Mouse (Mus musculus) bone marrow macrophage, adult 2 months (primary cell): Measurements from ENCODE around the gene Rom1. TPM values are rescaled to one million over a fixed set of nuclear protein-coding genes. Genes with fewer than 3 reads are reported as not detected.

Experiments
- H3K27ac ChIP-seq: 2 replicates; pipeline ENCODE4 v1.5.1; 2012; ENCODE audit warnings: low read depth, low read length; ENCODE audit not compliant: insufficient read depth
- H3K4me1 ChIP-seq: 2 replicates; pipeline ENCODE4 v1.6.1; 2012; ENCODE audit warnings: low read length; ENCODE audit not compliant: control insufficient read depth, insufficient read depth
- H3K4me3 ChIP-seq: 2 replicates; pipeline ENCODE4 v1.5.1; 2012; ENCODE audit warnings: mild to moderate bottlenecking, low read length, moderate library complexity; ENCODE audit not compliant: insufficient read depth
- CTCF ChIP-seq: IDR thresholded peaks from 2 replicates; pipeline ENCODE4 v1.5.1; 2012; ENCODE audit warnings: low read depth, mild to moderate bottlenecking, low read length, moderate library complexity
- POLR2A ChIP-seq: IDR thresholded peaks from 2 replicates; pipeline ENCODE4 v1.6.1; 2012; ENCODE audit warnings: mild to moderate bottlenecking, low read depth, low read length, borderline replicate concordance
- polyA plus RNA-seq: library from polyadenylated mRNA; stranded (reverse); fragments of >200 nt; gene quantifications from 2 replicates; pipeline ENCODE4 v1.2.4, GENCODE M21; 2012; ENCODE audit not compliant: missing spikeins, insufficient read depth, insufficient read length

Gene Rom1
- polyA plus RNA-seq, 1 experiment, result 3.6 TPM

DNA sequence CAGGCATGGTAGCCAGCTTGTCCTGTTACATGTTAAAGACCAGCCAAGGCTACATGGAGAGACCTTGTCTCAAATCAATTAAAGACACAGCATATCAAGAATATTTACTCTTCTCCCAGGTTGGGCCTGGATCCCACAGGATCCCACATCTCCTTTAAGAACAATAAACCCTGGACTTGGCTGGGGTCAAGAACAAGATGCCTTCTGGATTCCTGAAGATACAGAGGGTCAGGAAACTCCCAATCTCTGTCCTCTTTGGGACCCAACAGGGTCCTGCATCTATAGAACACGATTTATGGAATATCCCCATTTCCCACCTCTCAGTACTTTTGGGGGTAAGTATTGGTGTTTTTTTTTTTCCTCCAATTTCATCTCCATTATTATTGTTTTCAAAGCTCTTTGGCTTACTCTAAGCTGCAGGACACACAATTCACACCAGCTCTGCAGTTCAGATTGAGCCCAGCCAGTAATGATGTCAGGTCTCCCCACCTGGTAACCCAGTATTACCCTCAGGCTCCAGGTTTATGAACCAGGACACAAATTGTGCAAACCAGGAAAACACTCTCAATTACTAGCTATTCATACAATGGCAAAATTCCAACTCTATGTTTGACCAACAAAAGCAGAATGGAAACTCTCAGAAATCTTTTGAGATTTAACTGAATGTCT, 42.1 kb downstream of the Rom1 start:
- no peak overlapping the region for H3K27ac ChIP-seq
- no peak overlapping the region; the same call in 1 of the 2 replicates for H3K4me3 ChIP-seq
- TF ChIP-seq CTCF (no peak), POLR2A (no peak)
- peaks cover 7% of the 10 kb centered on the region for H3K4me1 ChIP-seq

DNA sequence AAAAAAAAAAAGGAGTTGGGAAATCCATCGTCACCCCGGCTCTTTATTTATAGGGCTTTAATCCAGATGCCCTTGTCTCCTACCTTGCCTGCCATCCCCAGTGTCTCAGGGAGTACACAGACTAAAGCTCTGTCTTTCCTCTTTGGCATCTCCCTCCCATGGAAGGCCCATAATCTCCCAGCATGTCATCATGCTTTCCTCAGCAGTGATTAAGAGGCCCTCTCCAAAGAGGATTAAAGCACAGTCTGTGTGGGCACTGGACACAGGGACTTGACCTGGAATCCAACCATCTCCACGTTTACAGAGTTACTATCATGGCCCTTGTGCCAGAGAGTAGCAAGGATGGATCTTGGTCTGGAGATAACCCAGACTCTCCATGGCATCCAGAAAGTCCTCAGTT, 45.5 kb downstream of the Rom1 start, which contains the start of the genes Lbhd1 and Gm49403:
Gene Lbhd1 (plus strand): TSS at position 117 of the 400 bp plus-strand sequence.
Gene Gm49403 (plus strand): TSS at position 315 of the 400 bp plus-strand sequence.
- Histone ChIP-seq H3K4me3 (no peak within 1 kb of the TSS), H3K4me1 (peaks cover 3% of the 10 kb centered on the region), H3K27ac (no peak within 1 kb of the TSS)
- no peak for TF ChIP-seq POLR2A
- no peak for TF ChIP-seq CTCF

DNA sequence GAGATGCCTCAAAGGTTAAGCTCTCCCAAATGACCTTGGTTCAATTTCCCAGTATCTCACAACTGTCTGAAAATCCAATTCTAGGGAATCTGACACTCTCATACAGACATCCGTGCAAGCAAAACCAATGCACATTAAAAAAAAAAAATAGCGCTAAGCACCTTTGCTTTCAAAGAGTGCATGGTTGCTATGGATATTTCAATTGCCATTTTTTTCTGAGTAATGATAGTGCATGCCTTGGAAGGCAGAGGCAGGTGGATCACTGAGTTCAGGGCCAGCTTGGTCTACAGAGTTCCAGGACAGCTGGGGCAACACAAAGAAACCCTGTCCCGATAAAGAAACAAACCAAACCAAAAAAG, 48.1 kb downstream of the Rom1 start:
- Histone ChIP-seq H3K4me1 (no peaks in the 10 kb centered on the region; the same call in 1 of the 2 replicates), H3K27ac (no peak overlapping the region), H3K4me3 (peak overlapping the region; percentile 90)
- TF ChIP-seq POLR2A (no peak), CTCF (no peak)

DNA sequence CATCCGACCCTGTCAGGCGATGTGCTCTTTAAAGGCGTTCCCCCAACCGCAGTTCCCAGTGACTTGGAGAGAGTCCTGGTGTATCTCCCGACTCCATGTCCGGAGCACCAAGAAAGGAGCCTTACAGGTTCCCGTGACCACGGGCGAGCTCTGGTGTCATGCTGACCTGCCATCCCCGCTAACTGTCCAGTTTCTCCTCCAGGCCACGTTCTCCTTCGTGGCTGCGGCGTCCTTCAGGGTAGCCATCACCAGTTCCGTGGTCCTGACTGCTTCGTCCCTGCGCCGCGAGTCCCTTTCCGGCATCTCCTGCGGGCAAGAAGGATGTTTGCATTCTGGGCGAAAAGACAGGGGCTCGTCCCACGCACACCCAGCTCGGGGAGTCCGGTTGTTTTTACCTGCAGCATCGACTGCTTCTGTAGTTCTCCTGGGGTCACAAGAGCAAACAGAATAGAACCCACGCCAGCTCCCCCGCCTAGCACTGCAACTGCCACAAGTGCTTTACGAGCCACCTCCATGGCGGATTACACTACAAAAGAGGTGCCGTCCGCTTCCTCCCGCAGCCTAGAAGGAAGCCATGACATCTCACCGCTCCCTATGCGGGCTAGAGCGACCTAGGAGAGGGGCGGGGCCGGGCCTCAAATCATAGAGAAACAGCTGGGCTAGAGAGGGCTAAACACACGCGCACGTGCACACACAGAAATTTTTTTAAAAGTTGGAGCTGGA, 48.7 kb downstream of the Rom1 start, which contains the start of gene Uqcc3:
Gene Uqcc3 (minus strand): TSS at position 613 of the 723 bp plus-strand sequence.
- no peaks in the 10 kb centered on the region; the same call in 1 of the 2 replicates for H3K4me1 ChIP-seq
- peak within 1 kb of the TSS; percentile 90 for H3K4me3 ChIP-seq
- TF ChIP-seq POLR2A (peak; percentile 80; the same call in 1 of the 2 replicates), CTCF (no peak)
- peak within 1 kb of the TSS; percentile 38 for H3K27ac ChIP-seq

Other genes starting within 250 kb of the Rom1 start
- gene Slc3a2, start 206.0 kb downstream of the Rom1 start, polyA plus RNA-seq, result 160 and 172 TPM in 2 replicates
- gene Wdr74, start 193.5 kb downstream of the Rom1 start, polyA plus RNA-seq, result 22.2 and 25.8 TPM in 2 replicates
- gene 1700092M07Rik, start 188.6 kb downstream of the Rom1 start, polyA plus RNA-seq, result not detected in 2 replicates
- 84.2 and 100 TPM in 2 replicates for gene Stx5a, start 187.9 kb downstream of the Rom1 start, polyA plus RNA-seq
- gene Nxf1, start 172.3 kb downstream of the Rom1 start, polyA plus RNA-seq, result 142 and 162 TPM in 2 replicates
- 28.3 and 34.4 TPM in 2 replicates for gene Tmem223, start 158.4 kb downstream of the Rom1 start, polyA plus RNA-seq
- gene Tmem179b, start 154.9 kb downstream of the Rom1 start, polyA plus RNA-seq, result 147 and 148 TPM in 2 replicates
- 14.8 and 18.1 TPM in 2 replicates for gene Taf6l, start 142.9 kb downstream of the Rom1 start, polyA plus RNA-seq
- 62.4 and 62.5 TPM in 2 replicates for gene Polr2g, start 130.8 kb downstream of the Rom1 start, polyA plus RNA-seq
- 2.0 and 2.4 TPM in 2 replicates for gene Zbtb3, start 126.8 kb downstream of the Rom1 start, polyA plus RNA-seq
- 37.6 and 38.7 TPM in 2 replicates for gene Ttc9c, start 110.0 kb downstream of the Rom1 start, polyA plus RNA-seq
- 94.2 and 102 TPM in 2 replicates for gene Hnrnpul2, start 109.3 kb downstream of the Rom1 start, polyA plus RNA-seq
- 45.4 and 59.2 TPM in 2 replicates for gene AC129217.1, start 99.6 kb downstream of the Rom1 start, polyA plus RNA-seq
- 77.4 and 81.8 TPM in 2 replicates for gene Bscl2, start 91.9 kb downstream of the Rom1 start, polyA plus RNA-seq
- gene Gng3, start 90.2 kb downstream of the Rom1 start, polyA plus RNA-seq, result not detected in 2 replicates
- not detected in 2 replicates for gene Lrrn4cl, start 78.6 kb downstream of the Rom1 start, polyA plus RNA-seq
- 193 and 215 TPM in 2 replicates for gene Ubxn1, start 57.9 kb downstream of the Rom1 start, polyA plus RNA-seq
- 37.2 and 40.9 TPM in 2 replicates for gene Uqcc3, start 48.4 kb downstream of the Rom1 start, polyA plus RNA-seq
- gene Lbhd1, start 45.6 kb downstream of the Rom1 start, polyA plus RNA-seq, result 12.6 and 13.7 TPM in 2 replicates
- gene Gm49403, start 45.4 kb downstream of the Rom1 start, polyA plus RNA-seq, result not detected in 2 replicates
- gene 1810009A15Rik, start 40.5 kb downstream of the Rom1 start, polyA plus RNA-seq, result 40.1 and 43.1 TPM in 2 replicates
- gene Gm49416, start 40.4 kb downstream of the Rom1 start, polyA plus RNA-seq, result 4.9 TPM in 1 of 2 replicates, not detected in the other
- gene Ints5, start 36.4 kb downstream of the Rom1 start, polyA plus RNA-seq, result 11.5 and 11.8 TPM in 2 replicates
- gene Ganab, start 31.3 kb downstream of the Rom1 start, polyA plus RNA-seq, result 82.5 and 91.3 TPM in 2 replicates
- gene B3gat3, start 9.0 kb downstream of the Rom1 start, polyA plus RNA-seq, result 35.5 and 40.8 TPM in 2 replicates
- gene Eml3, start 196 bp upstream of the Rom1 start, polyA plus RNA-seq, result 33.1 and 33.7 TPM in 2 replicates
- 78.6 and 81.2 TPM in 2 replicates for gene Mta2, start 12.5 kb upstream of the Rom1 start, polyA plus RNA-seq
- gene Tut1, start 24.5 kb upstream of the Rom1 start, polyA plus RNA-seq, result 12.5 and 14.6 TPM in 2 replicates
- gene Eef1g, start 37.7 kb upstream of the Rom1 start, polyA plus RNA-seq, result 220 and 226 TPM in 2 replicates
- 440 and 513 TPM in 2 replicates for gene Ahnak, start 59.9 kb upstream of the Rom1 start, polyA plus RNA-seq
- not detected in 2 replicates for gene Scgb1a1, start 158.6 kb upstream of the Rom1 start, polyA plus RNA-seq
- gene Asrgl1, start 206.3 kb upstream of the Rom1 start, polyA plus RNA-seq, result 4.0 and 6.0 TPM in 2 replicates